Mouse (Mus musculus) liver, postnatal 0 days (tissue): Measurements from ENCODE around the gene Fbxo21.

Source experiments
- CTCF ChIP-seq: sonication (generic); IDR thresholded peaks from 2 replicates; pipeline ENCODE4 v1.5.1; 2016; ENCODE audit warnings: antibody characterized with exemption, low read depth
- EP300 ChIP-seq: IDR thresholded peaks from 2 replicates; pipeline ENCODE4 v1.6.1; 2016; ENCODE audit warnings: antibody characterized with exemption, low read depth, mild to moderate bottlenecking

DNA sequence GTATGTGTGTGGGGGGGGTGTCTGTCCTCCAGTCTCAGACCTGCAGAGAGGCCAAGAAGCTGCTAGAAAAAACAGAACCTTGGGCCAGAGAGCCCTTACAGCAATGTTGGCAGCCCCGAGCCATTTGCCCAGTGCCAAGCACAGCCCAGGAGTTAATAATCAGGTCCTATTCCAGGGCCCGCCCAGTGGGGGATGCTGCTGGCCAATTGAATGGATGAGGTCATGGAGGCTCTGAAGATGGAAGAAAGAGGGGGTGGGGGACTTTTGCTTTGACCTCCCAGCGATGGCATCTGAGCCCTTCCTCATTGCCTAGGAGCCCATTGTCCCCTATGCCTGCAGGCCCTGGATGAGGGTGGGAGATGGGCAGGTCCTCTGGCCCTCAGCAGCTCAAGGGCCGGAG lies 55.0 kb downstream of the Fbxo21 start:
- TF ChIP-seq CTCF (no peak), EP300 (no peak)
